8 mouse cellular contexts compared by ENCODE assay signal in the genomic region with DNA sequence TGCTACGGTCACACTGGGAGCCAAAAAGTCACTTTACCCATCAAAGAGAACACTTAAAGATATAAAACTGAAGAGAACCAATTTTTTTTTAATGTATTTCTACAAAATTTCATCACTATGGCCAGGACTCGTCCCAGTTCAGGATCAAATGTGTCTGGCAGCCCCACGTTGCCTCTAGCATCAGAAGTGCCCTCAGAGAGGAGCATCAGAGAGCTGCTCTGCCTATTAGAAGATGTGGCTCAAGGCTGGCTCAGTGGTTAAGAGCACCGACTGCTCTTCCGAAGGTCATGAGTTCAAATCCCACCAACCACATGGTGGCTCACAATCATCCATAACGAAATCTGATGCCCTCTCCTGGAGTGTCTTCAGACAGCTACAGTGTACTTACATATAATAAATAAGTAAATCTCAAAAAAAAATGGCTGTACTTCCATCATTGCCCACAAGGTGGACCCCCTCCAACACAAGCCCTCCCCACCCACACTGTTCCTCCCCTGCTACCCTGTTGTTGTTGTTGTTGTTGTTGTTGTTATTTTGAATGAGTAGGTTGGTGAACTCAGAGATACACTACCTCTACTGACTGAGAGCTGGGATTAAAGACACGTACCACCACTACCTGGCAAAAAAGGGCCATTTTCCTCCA. TPM values are rescaled to one million over a fixed set of nuclear protein-coding genes. Genes with fewer than 3 reads are reported as not detected.
A peak's percentile ranks its signal among the peaks of the same experiment; 100 is the strongest.
DNase-seq lines count a peak whose midpoint lies in the region; ATAC-seq lines count a peak whose summit lies in the region.

No protein-coding gene starts in this region.

- H3K4me3 ChIP-seq in hindbrain, embryonic 14.5 days (replicated peaks; ENCODE audit: low read length), result no peak overlapping the region
- no peak overlapping the region for H3K4me3 ChIP-seq in hindbrain, embryonic 12.5 days
- H3K4me3 ChIP-seq in forebrain, embryonic 14.5 days (ENCODE audit: low read depth, low read length), result no peak overlapping the region
- no peak overlapping the region for H3K4me3 ChIP-seq in liver, embryonic 13.5 days (replicated peaks)

- H3K36me3 ChIP-seq in hindbrain, embryonic 14.5 days (replicated peaks; ENCODE audit: control insufficient read depth, insufficient read depth), result no peaks in the 10 kb centered on the region
- no peaks in the 10 kb centered on the region for H3K36me3 ChIP-seq in hindbrain, embryonic 12.5 days
- no peaks in the 10 kb centered on the region for H3K36me3 ChIP-seq in forebrain, embryonic 14.5 days (ENCODE audit: control insufficient read depth, insufficient read depth, low read length)
- peaks cover 5% of the 10 kb centered on the region for H3K36me3 ChIP-seq in liver, embryonic 13.5 days

- 42% methylated on average over 7 of the region's 7 CpGs for WGBS in hindbrain, embryonic 14.5 days
- 42% methylated on average over 7 of the region's 7 CpGs for WGBS in hindbrain, embryonic 12.5 days
- WGBS in forebrain, embryonic 14.5 days, result 36% methylated on average over 7 of the region's 7 CpGs
- 16% methylated on average over 7 of the region's 7 CpGs for WGBS in liver, embryonic 13.5 days (ENCODE audit: insufficient replicate concordance)

- no peaks in the 10 kb centered on the region for H3K27me3 ChIP-seq in hindbrain, embryonic 14.5 days (ENCODE audit: control insufficient read depth, insufficient read depth, low read length)
- no peaks in the 10 kb centered on the region for H3K27me3 ChIP-seq in hindbrain, embryonic 12.5 days
- no peaks in the 10 kb centered on the region for H3K27me3 ChIP-seq in forebrain, embryonic 14.5 days (replicated peaks; ENCODE audit: control insufficient read depth, insufficient read depth, low read length)
- H3K27me3 ChIP-seq in liver, embryonic 13.5 days, result no peaks in the 10 kb centered on the region

- peak; percentile 81 for DNase-seq in hindbrain, embryonic 14.5 days (ENCODE audit: low spot score)
- DNase-seq in CD4-positive, CD25-positive, alpha-beta regulatory T cell, adult 2 months (ENCODE audit: low read depth, low spot score), result peak; percentile 87
- peak; percentile 8 for DNase-seq in adrenal gland, postnatal 25 days
- DNase-seq in forebrain, embryonic 14.5 days (ENCODE audit: low spot score), result peak; percentile 76
- no peak for DNase-seq in liver, embryonic 13.5 days
- DNase-seq in spleen, adult 12 weeks (ENCODE audit: low spot score), result peak; percentile 33
- no peak for DNase-seq in right cerebral cortex, postnatal 14 days

- no peak overlapping the region for H3K9ac ChIP-seq in hindbrain, embryonic 14.5 days
- no peak overlapping the region for H3K9ac ChIP-seq in hindbrain, embryonic 12.5 days
- no peak overlapping the region for H3K9ac ChIP-seq in forebrain, embryonic 14.5 days (ENCODE audit: low read length)
- peak overlapping the region; percentile 67 for H3K9ac ChIP-seq in liver, embryonic 13.5 days

- H3K4me2 ChIP-seq in hindbrain, embryonic 14.5 days (replicated peaks), result no peak overlapping the region
- H3K4me2 ChIP-seq in hindbrain, embryonic 12.5 days (replicated peaks), result no peak overlapping the region
- no peak overlapping the region for H3K4me2 ChIP-seq in forebrain, embryonic 14.5 days (ENCODE audit: low read length)
- H3K4me2 ChIP-seq in liver, embryonic 13.5 days, result peak overlapping the region; percentile 82

- H3K4me1 ChIP-seq in hindbrain, embryonic 14.5 days (replicated peaks; ENCODE audit: control insufficient read depth, insufficient read depth, low read length), result peaks cover 10% of the 10 kb centered on the region; the same call in 1 of the 2 replicates
- peaks cover 13% of the 10 kb centered on the region for H3K4me1 ChIP-seq in hindbrain, embryonic 12.5 days
- H3K4me1 ChIP-seq in forebrain, embryonic 14.5 days (ENCODE audit: control insufficient read depth, insufficient read depth, low read length), result peaks cover 7% of the 10 kb centered on the region; the same call in 1 of the 2 replicates
- peaks cover 25% of the 10 kb centered on the region for H3K4me1 ChIP-seq in liver, embryonic 13.5 days (replicated peaks)

- H3K27ac ChIP-seq in hindbrain, embryonic 14.5 days, result no peak overlapping the region
- H3K27ac ChIP-seq in hindbrain, embryonic 12.5 days, result no peak overlapping the region
- no peak overlapping the region for H3K27ac ChIP-seq in forebrain, embryonic 14.5 days (ENCODE audit: low read depth, low read length)
- peak overlapping the region; percentile 71; the same call in 1 of the 2 replicates for H3K27ac ChIP-seq in liver, embryonic 13.5 days

- no peaks in the 10 kb centered on the region for H3K9me3 ChIP-seq in hindbrain, embryonic 14.5 days (ENCODE audit: control insufficient read depth, low read length)
- no peaks in the 10 kb centered on the region for H3K9me3 ChIP-seq in hindbrain, embryonic 12.5 days (replicated peaks)
- no peaks in the 10 kb centered on the region for H3K9me3 ChIP-seq in forebrain, embryonic 14.5 days (replicated peaks; ENCODE audit: control insufficient read depth, low read length)
- H3K9me3 ChIP-seq in liver, embryonic 13.5 days (replicated peaks), result no peaks in the 10 kb centered on the region

- 0 out of 2 replicates have a peak, but pooled peaks have one; percentile 28 for ATAC-seq in hindbrain, embryonic 14.5 days (ENCODE audit: low FRiP score)
- no peak for ATAC-seq in hindbrain, embryonic 12.5 days (ENCODE audit: low FRiP score)
- ATAC-seq in forebrain, embryonic 14.5 days, result peak; percentile 5; the same call in 1 of the 2 replicates
- ATAC-seq in liver, embryonic 13.5 days (ENCODE audit: low read depth), result no peak

RNA-seq across cellular contexts. Expression of a gene that starts 1.3 kb away (rescaled TPM):
- polyA plus RNA-seq in hindbrain, embryonic 14.5 days (2014; fragmentation: Nextera tagmentation; extraction: Ambion mirVana), result 7.4 and 8.3 TPM in 2 replicates
- polyA plus RNA-seq in hindbrain, embryonic 12.5 days (2016; fragmentation: Nextera tagmentation; extraction: Ambion mirVana), result 20.9 and 21.0 TPM in 2 replicates
- 6.6 and 15.5 TPM in 2 replicates for total RNA-seq in adrenal gland, postnatal 25 days (2021)
- 13.7 and 14.0 TPM in 2 replicates for polyA plus RNA-seq in forebrain, embryonic 14.5 days (2014; fragmentation: Nextera tagmentation; extraction: Ambion mirVana)
- polyA plus RNA-seq in liver, embryonic 13.5 days (2015; fragmentation: Nextera tagmentation; extraction: Ambion mirVana), result 18.3 and 21.3 TPM in 2 replicates

RNA-seq across cellular contexts. Expression of a gene that starts 12.9 kb away (rescaled TPM):
- 32.4 and 33.1 TPM in 2 replicates for polyA plus RNA-seq in hindbrain, embryonic 14.5 days (2014; fragmentation: Nextera tagmentation; extraction: Ambion mirVana)
- 28.9 and 32.2 TPM in 2 replicates for polyA plus RNA-seq in hindbrain, embryonic 12.5 days (2016; fragmentation: Nextera tagmentation; extraction: Ambion mirVana)
- 1.7 and 2.2 TPM in 2 replicates for total RNA-seq in adrenal gland, postnatal 25 days (2021)
- polyA plus RNA-seq in forebrain, embryonic 14.5 days (2014; fragmentation: Nextera tagmentation; extraction: Ambion mirVana), result 13.7 and 20.2 TPM in 2 replicates
- 3.1 and 3.4 TPM in 2 replicates for polyA plus RNA-seq in liver, embryonic 13.5 days (2015; fragmentation: Nextera tagmentation; extraction: Ambion mirVana)

RNA-seq across cellular contexts. Expression of a gene that starts 53.9 kb away (rescaled TPM):
- polyA plus RNA-seq in hindbrain, embryonic 14.5 days (2014; fragmentation: Nextera tagmentation; extraction: Ambion mirVana), result 371 and 380 TPM in 2 replicates
- 212 and 231 TPM in 2 replicates for polyA plus RNA-seq in hindbrain, embryonic 12.5 days (2016; fragmentation: Nextera tagmentation; extraction: Ambion mirVana)
- 203 and 237 TPM in 2 replicates for total RNA-seq in adrenal gland, postnatal 25 days (2021)
- 181 and 203 TPM in 2 replicates for polyA plus RNA-seq in forebrain, embryonic 14.5 days (2014; fragmentation: Nextera tagmentation; extraction: Ambion mirVana)
- 63.6 and 73.7 TPM in 2 replicates for polyA plus RNA-seq in liver, embryonic 13.5 days (2015; fragmentation: Nextera tagmentation; extraction: Ambion mirVana)

Comparison
In these comparisons a context has a peak if more than half of its experiments do, and no peak if none do; other contexts are left out.
1. ATAC-seq: peak in hindbrain, embryonic 14.5 days (single experiment) and forebrain, embryonic 14.5 days (single experiment); none in hindbrain, embryonic 12.5 days (single experiment) and liver, embryonic 13.5 days (single experiment).
2. DNase-seq: peak in hindbrain, embryonic 14.5 days (single experiment), CD4-positive, CD25-positive, alpha-beta regulatory T cell, adult 2 months (single experiment), adrenal gland, postnatal 25 days (single experiment), forebrain, embryonic 14.5 days (single experiment) and spleen, adult 12 weeks (single experiment); none in liver, embryonic 13.5 days (single experiment) and right cerebral cortex, postnatal 14 days (single experiment).